Mouse (Mus musculus): ENCODE measurements around the gene Tbc1d15. TPM values are rescaled to one million over a fixed set of nuclear protein-coding genes. Genes with fewer than 3 reads are reported as not detected.

Gene Tbc1d15
- total RNA-seq, 2 experiments from 2014 or later = 53.6 to 56.9 TPM

DNA sequence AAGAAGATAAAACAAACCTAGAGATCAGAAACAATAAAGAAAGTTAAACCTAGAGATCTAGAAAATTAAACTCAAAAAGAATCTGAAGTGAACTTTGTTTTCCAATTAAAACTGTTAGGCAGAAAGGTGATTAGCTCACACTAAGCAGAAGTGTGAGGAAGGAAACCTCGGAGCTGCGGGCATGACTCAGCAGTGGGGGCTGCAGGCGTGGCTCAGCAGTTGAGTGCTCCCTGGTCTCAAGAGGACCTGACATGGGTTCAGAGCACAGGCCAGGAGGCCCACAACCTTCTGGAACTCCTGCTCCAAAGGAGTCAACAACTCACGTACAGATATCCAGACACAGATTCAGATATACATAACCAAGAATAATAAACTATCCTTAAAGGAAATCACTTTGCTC is 14.5 kb downstream of the Tbc1d15 start:
- DNase-seq (ENCODE audit: extremely low spot score in 1 of 2, low spot score in 2 of 2) = no peak
- intact Hi-C loops (cut with DNase I) = no loop called here
- no peak overlapping the region for H3K4me3 ChIP-seq
- no peak for TF ChIP-seq CTCF (IDR thresholded peaks at IDR 0.05)
- no peak overlapping the region for H3K27ac ChIP-seq

DNA sequence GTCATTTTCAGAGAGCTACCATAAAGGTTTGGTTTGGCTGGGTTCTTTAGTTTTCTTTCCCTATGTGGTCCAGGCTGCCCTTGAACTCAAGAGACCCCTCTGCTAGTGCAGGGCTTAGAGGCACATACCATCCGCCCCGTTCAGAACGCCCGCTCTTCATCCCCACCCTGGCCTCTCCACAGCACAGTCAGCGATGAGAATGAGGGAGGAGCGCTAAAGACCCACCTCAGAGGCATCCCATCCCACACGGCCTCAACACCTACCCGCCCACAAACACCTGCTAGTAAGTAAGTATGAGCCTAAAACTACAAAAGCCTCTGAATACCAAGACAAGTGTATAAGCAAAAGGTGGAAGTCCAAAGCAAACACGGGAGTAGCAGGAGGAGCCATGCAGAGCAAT is 15.8 kb downstream of the Tbc1d15 start:
- TF ChIP-seq CTCF (IDR thresholded peaks at IDR 0.05) = no peak
- no peak for DNase-seq (ENCODE audit: extremely low spot score in 1 of 2, low spot score in 2 of 2)
- intact Hi-C loops (cut with DNase I) = no loop called here
- H3K27ac ChIP-seq = no peak overlapping the region
- no peak overlapping the region for H3K4me3 ChIP-seq

DNA sequence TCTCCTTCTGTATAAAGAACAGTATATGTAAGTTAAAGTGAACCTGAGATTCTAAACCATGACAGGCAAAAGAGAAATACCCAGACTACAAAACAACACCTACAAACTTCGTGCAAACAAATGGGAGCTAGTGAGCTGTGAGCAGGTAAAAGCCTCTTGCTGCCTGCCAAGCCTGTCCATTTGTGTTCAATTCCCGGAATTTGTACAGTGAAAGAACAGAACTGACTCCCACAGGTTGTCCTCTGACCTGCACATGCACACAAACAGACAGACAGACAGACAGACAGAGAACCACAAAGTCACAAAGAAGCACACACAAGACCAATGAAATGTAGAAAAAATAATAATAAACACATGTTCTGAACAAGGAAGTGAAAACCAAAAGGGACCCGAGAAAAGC is 17.5 kb downstream of the Tbc1d15 start:
- intact Hi-C loops (cut with DNase I) = no loop called here

GRCm38 (mm10) chr10:115232513-115232912 is 18.8 kb downstream of the Tbc1d15 start:
- Histone ChIP-seq H3K27ac (no peak overlapping the region), H3K4me3 (no peak overlapping the region)
- TF ChIP-seq CTCF (IDR thresholded peaks at IDR 0.05) = peak; percentile 11
- intact Hi-C loops (cut with DNase I) = no loop called here
- no peak for DNase-seq (ENCODE audit: extremely low spot score in 1 of 2, low spot score in 2 of 2)

More for the DNA sequence above, 17.5 kb downstream of the Tbc1d15 start:
- no peak for TF ChIP-seq CTCF (IDR thresholded peaks at IDR 0.05)
- DNase-seq (ENCODE audit: extremely low spot score in 1 of 2, low spot score in 2 of 2) = no peak
- no peak overlapping the region for H3K27ac ChIP-seq
- no peak overlapping the region for H3K4me3 ChIP-seq

GRCm38 (mm10) chr10:115229023-115229422 is 22.2 kb downstream of the Tbc1d15 start:
- Histone ChIP-seq H3K27ac (no peak overlapping the region), H3K4me3 (no peak overlapping the region)
- DNase-seq (ENCODE audit: extremely low spot score in 1 of 2, low spot score in 2 of 2) = no peak
- TF ChIP-seq CTCF (IDR thresholded peaks at IDR 0.05) = no peak
- intact Hi-C loops (cut with DNase I) = no loop called here

- DNase-seq (ENCODE audit: extremely low spot score in 1 of 2, low spot score in 2 of 2) = no peak
- intact Hi-C loops (cut with DNase I) = no loop called here
- Histone ChIP-seq H3K4me3 (no peak overlapping the region), H3K27ac (no peak overlapping the region)
- no peak for TF ChIP-seq CTCF (IDR thresholded peaks at IDR 0.05)
Observed at GRCm38 (mm10) chr10:115226586-115226985, 24.7 kb downstream of the Tbc1d15 start.

DNA sequence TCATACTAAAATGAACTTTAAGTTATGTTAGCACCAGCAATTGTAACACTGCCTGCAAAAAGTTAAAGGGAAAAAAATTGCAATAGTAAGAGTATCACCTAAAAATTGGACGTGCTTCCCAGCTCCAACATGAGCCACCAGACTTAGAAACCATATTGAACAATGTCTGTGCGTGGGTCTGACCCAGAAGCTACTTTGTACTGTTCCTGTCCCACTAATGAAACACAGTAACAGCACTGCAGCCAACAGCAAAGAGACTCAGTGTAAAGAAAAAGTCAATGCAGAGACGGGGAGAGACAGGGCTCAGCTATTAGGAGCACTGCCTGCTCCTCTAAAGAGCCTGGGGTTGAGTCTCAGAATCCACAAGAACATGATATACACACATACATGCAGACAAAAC is 27.4 kb downstream of the Tbc1d15 start:
- DNase-seq (ENCODE audit: extremely low spot score in 1 of 2, low spot score in 2 of 2) = no peak
- no peak overlapping the region for H3K4me3 ChIP-seq
- intact Hi-C loops (cut with DNase I) = no loop called here
- no peak overlapping the region for H3K27ac ChIP-seq
- TF ChIP-seq CTCF (IDR thresholded peaks at IDR 0.05) = no peak

- no peak overlapping the region for H3K27ac ChIP-seq
- intact Hi-C loops (cut with DNase I) = no loop called here
- TF ChIP-seq CTCF (IDR thresholded peaks at IDR 0.05) = no peak
- DNase-seq (ENCODE audit: extremely low spot score in 1 of 2, low spot score in 2 of 2) = no peak
- no peak overlapping the region for H3K4me3 ChIP-seq
Observed at GRCm38 (mm10) chr10:115212916-115213580, 38.2 kb downstream of the Tbc1d15 start.

DNA sequence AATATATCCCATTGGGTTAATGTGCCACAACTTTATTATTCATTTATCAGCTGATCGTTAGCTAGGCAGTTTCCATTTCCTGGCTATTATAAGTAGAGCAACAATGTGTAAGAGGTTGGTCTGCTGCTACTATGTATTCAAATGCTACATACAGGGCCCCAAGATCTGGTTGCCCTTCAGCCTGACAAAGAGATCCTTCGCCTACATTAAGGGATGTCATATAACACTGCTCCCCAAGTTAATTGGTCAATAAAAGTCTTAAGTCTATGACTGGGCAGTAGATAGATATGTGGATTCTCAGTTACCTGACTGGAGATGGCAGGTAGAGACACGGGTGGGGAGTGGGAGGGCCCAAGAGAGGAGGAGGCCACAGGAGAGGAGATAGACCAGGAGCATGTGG is 45.4 kb downstream of the Tbc1d15 start:
- no peak overlapping the region for H3K4me3 ChIP-seq
- H3K27ac ChIP-seq = no peak overlapping the region
- no peak for TF ChIP-seq CTCF (IDR thresholded peaks at IDR 0.05)
- no peak for DNase-seq (ENCODE audit: extremely low spot score in 1 of 2, low spot score in 2 of 2)
- intact Hi-C loops (cut with DNase I) = loop anchor here (10.0 kb wide), 1 partner anchor 209 kb away; no protein-coding TSS in a partner anchor

GRCm38 (mm10) chr10:115205284-115205683 is 46.0 kb downstream of the Tbc1d15 start:
- no peak for DNase-seq (ENCODE audit: extremely low spot score in 1 of 2, low spot score in 2 of 2)
- Histone ChIP-seq H3K27ac (no peak overlapping the region), H3K4me3 (no peak overlapping the region)
- no peak for TF ChIP-seq CTCF (IDR thresholded peaks at IDR 0.05)
- intact Hi-C loops (cut with DNase I) = loop anchor here (10.0 kb wide), 1 partner anchor 210 kb away; no protein-coding TSS in a partner anchor

- no peak for TF ChIP-seq CTCF (IDR thresholded peaks at IDR 0.05)
Observed at GRCm38 (mm10) chr10:115191214-115191613, 60.1 kb downstream of the Tbc1d15 start.

DNA sequence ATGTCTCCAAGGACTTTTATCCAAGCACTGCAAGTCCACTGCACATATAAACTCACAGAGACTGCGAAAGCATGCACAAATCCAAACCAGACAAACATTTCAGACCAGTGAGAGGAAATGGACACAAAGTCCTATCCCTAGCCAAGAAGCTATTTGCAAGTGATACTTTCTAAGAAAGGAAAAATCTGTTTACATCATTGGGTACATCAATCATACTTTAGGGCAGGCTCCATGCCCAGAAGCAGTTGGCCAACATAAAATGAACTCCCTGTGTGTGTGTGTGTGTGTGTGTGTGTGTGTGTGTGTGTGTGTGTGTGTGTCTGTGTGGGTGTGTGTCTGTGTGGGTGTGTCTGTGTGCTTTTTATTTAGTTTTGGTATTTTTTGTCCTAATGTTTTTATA is 63.9 kb downstream of the Tbc1d15 start:
- Histone ChIP-seq H3K27ac (no peak overlapping the region), H3K4me3 (no peak overlapping the region)
- DNase-seq (ENCODE audit: extremely low spot score in 1 of 2, low spot score in 2 of 2) = no peak
- TF ChIP-seq CTCF (IDR thresholded peaks at IDR 0.05) = no peak
- intact Hi-C loops (cut with DNase I) = no loop called here

More at GRCm38 (mm10) chr10:115191214-115191613, 60.1 kb downstream of the Tbc1d15 start:
- intact Hi-C loops (cut with DNase I) = no loop called here
- DNase-seq (ENCODE audit: extremely low spot score in 1 of 2, low spot score in 2 of 2) = no peak
- H3K27ac ChIP-seq = no peak overlapping the region
- no peak overlapping the region for H3K4me3 ChIP-seq

GRCm38 (mm10) chr10:115184697-115185096 is 66.6 kb downstream of the Tbc1d15 start, which contains the start of gene Tph2:
Gene Tph2 (minus strand): TSS chr10:115185022.
- intact Hi-C loops (cut with DNase I) = no loop called here
- Histone ChIP-seq H3K27ac (no peak within 1 kb of the TSS), H3K4me3 (no peak within 1 kb of the TSS)
- peak; percentile 29 to 54 for DNase-seq (ENCODE audit: extremely low spot score in 1 of 2, low spot score in 2 of 2)
- TF ChIP-seq CTCF (IDR thresholded peaks at IDR 0.05) = peak; percentile 65

All from left cerebral cortex, adult 2 months (tissue).